Mouse (Mus musculus): ENCODE data around the gene Phlpp1.

DNA sequence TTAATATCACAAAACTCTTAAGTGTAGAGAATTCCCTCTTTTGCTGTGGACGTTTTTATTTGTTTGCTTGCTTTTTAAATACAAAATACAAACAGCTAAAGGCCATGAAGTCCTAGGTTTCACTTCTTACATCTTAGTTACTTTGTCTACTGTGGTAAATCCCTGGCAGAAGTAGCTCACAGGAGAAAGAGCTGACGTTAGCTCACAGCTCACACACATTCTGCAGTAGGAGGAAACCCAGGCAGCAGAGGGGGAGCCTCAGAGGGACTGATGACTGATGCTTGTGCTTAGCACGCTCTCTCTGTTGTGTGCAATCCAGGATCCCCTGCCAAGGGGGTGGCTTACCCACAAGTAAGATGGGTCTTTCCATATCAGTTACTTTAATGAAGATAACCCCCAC, 197.8 kb downstream of the Phlpp1 start:
- TF ChIP-seq EP300 (IDR thresholded peaks at IDR 0.05; ENCODE audit: low read depth) = no peak
- no peak for TF ChIP-seq CTCF (IDR thresholded peaks at IDR 0.05; ENCODE audit: low read depth)
